In genomic region chr9:86442248-86442647, GRCm38 (mm10) we compare ENCODE assay signal across 28 mouse cellular contexts. TPM values are rescaled to one million over a fixed set of nuclear protein-coding genes. Genes with fewer than 3 reads are reported as not detected.
A peak's percentile ranks its signal among the peaks of the same experiment; 100 is the strongest.
DNase-seq lines count a peak whose midpoint lies in the region; ATAC-seq and TF ChIP-seq lines count a peak whose summit lies in the region.
"Had no signal": no experiment of that assay in that cellular context is flagged by ENCODE, and none has a peak within 500 bp of the region (broad histone marks: within the 10 kb centered on the region; RNA-seq: fewer than 3 reads in every experiment).

No protein-coding gene starts in this region.

- H3K27me3 ChIP-seq in forebrain, postnatal 0 days (ENCODE audit: insufficient read depth, low read length) = no peaks in the 10 kb centered on the region
- H3K27me3 ChIP-seq in forebrain, embryonic 14.5 days (replicated peaks; ENCODE audit: control insufficient read depth, insufficient read depth, low read length) = no peaks in the 10 kb centered on the region
- no peaks in the 10 kb centered on the region for H3K27me3 ChIP-seq in midbrain, embryonic 14.5 days (ENCODE audit: control insufficient read depth, insufficient read depth, low read length)
- H3K27me3 ChIP-seq in midbrain, embryonic 11.5 days (ENCODE audit: control insufficient read depth, insufficient read depth, low read length) = no peaks in the 10 kb centered on the region
- no peaks in the 10 kb centered on the region for H3K27me3 ChIP-seq in intestine, postnatal 0 days (replicated peaks; ENCODE audit: control insufficient read depth, insufficient read depth, low read length)
- H3K27me3 ChIP-seq: heart, embryonic 13.5 days; liver, embryonic 13.5 days; neural tube, embryonic 13.5 days; stomach, embryonic 15.5 days had no signal

- 79% methylated on average over 4 of the region's 4 CpGs for whole genome bisulfite sequencing in forebrain, postnatal 0 days
- WGBS in forebrain, embryonic 14.5 days = 92% methylated on average over 4 of the region's 4 CpGs
- WGBS in midbrain, embryonic 14.5 days = 85% methylated on average over 4 of the region's 4 CpGs
- 87% methylated on average over 4 of the region's 4 CpGs for WGBS in midbrain, embryonic 11.5 days
- WGBS in intestine, postnatal 0 days = 38% methylated on average over 4 of the region's 4 CpGs

- H3K27ac ChIP-seq in forebrain, postnatal 0 days (ENCODE audit: low read depth, low read length) = 0 out of 2 replicates have a peak overlapping the region, but pooled peaks have one; percentile 16
- no peak overlapping the region for H3K27ac ChIP-seq in forebrain, embryonic 14.5 days (ENCODE audit: low read depth, low read length)
- no peak overlapping the region for H3K27ac ChIP-seq in midbrain, embryonic 14.5 days (replicated peaks; ENCODE audit: low read depth, low read length)
- H3K27ac ChIP-seq in midbrain, embryonic 11.5 days (ENCODE audit: low read depth, low read length) = no peak overlapping the region
- H3K27ac ChIP-seq in intestine, postnatal 0 days (ENCODE audit: low read depth, low read length) = no peak overlapping the region
- H3K27ac ChIP-seq: heart, embryonic 13.5 days; limb, embryonic 13.5 days; liver, embryonic 13.5 days; macrophage; midbrain, embryonic 12.5 days; neural tube, embryonic 13.5 days; stomach, embryonic 15.5 days had no signal

- no peak overlapping the region for H3K4me3 ChIP-seq in forebrain, postnatal 0 days (ENCODE audit: low read depth, low read length)
- H3K4me3 ChIP-seq in forebrain, embryonic 14.5 days (ENCODE audit: low read depth, low read length) = no peak overlapping the region
- H3K4me3 ChIP-seq in midbrain, embryonic 14.5 days (replicated peaks; ENCODE audit: low read depth, low read length) = no peak overlapping the region
- no peak overlapping the region for H3K4me3 ChIP-seq in midbrain, embryonic 11.5 days (ENCODE audit: low read depth, low read length)
- no peak overlapping the region for H3K4me3 ChIP-seq in intestine, postnatal 0 days (ENCODE audit: low read depth, low read length)
- H3K4me3 ChIP-seq: heart, embryonic 13.5 days; limb, embryonic 13.5 days; liver, embryonic 13.5 days; midbrain, embryonic 12.5 days; myocyte; neural tube, embryonic 13.5 days; stomach, embryonic 15.5 days had no signal

- no peaks in the 10 kb centered on the region for H3K9me3 ChIP-seq in forebrain, postnatal 0 days (ENCODE audit: low read length)
- no peaks in the 10 kb centered on the region for H3K9me3 ChIP-seq in forebrain, embryonic 14.5 days (replicated peaks; ENCODE audit: control insufficient read depth, low read length)
- no peaks in the 10 kb centered on the region for H3K9me3 ChIP-seq in midbrain, embryonic 14.5 days (ENCODE audit: control insufficient read depth, low read length)
- H3K9me3 ChIP-seq in midbrain, embryonic 11.5 days (ENCODE audit: control insufficient read depth, low read length) = no peaks in the 10 kb centered on the region; the same call in 1 of the 2 replicates
- H3K9me3 ChIP-seq in intestine, postnatal 0 days (ENCODE audit: control insufficient read depth) = no peaks in the 10 kb centered on the region
- H3K9me3 ChIP-seq: G1E; limb, embryonic 13.5 days; liver, embryonic 13.5 days; midbrain, embryonic 12.5 days; stomach, embryonic 15.5 days had no signal

- H3K36me3 ChIP-seq in forebrain, postnatal 0 days (ENCODE audit: insufficient read depth) = no peaks in the 10 kb centered on the region
- no peaks in the 10 kb centered on the region for H3K36me3 ChIP-seq in forebrain, embryonic 14.5 days (ENCODE audit: control insufficient read depth, insufficient read depth, low read length)
- no peaks in the 10 kb centered on the region for H3K36me3 ChIP-seq in midbrain, embryonic 14.5 days (ENCODE audit: control insufficient read depth, insufficient read depth, low read length)
- H3K36me3 ChIP-seq in midbrain, embryonic 11.5 days (ENCODE audit: control insufficient read depth, insufficient read depth, low read length) = no peaks in the 10 kb centered on the region
- H3K36me3 ChIP-seq in intestine, postnatal 0 days (ENCODE audit: control insufficient read depth, insufficient read depth) = no peaks in the 10 kb centered on the region
- H3K36me3 ChIP-seq: G1E; liver, embryonic 13.5 days; midbrain, embryonic 12.5 days; neural tube, embryonic 13.5 days; stomach, embryonic 15.5 days had no signal

- H3K9ac ChIP-seq in forebrain, postnatal 0 days = no peak overlapping the region
- H3K9ac ChIP-seq in forebrain, embryonic 14.5 days (ENCODE audit: low read length) = no peak overlapping the region
- H3K9ac ChIP-seq in midbrain, embryonic 14.5 days (replicated peaks; ENCODE audit: low read length) = no peak overlapping the region
- no peak overlapping the region for H3K9ac ChIP-seq in midbrain, embryonic 11.5 days (ENCODE audit: low read length)
- H3K9ac ChIP-seq in intestine, postnatal 0 days (ENCODE audit: low read depth, low read length) = no peak overlapping the region
- H3K9ac ChIP-seq: heart, embryonic 13.5 days; limb, embryonic 13.5 days; liver, embryonic 13.5 days; midbrain, embryonic 12.5 days; neural tube, embryonic 13.5 days; stomach, embryonic 15.5 days had no signal

- TF ChIP-seq CTCF in forebrain, postnatal 0 days (IDR thresholded peaks at IDR 0.05; ENCODE audit: low read depth) = no peak
- no peak for TF ChIP-seq CTCF in intestine, postnatal 0 days (IDR thresholded peaks at IDR 0.05; ENCODE audit: low read depth)

- H3K4me2 ChIP-seq in forebrain, postnatal 0 days (ENCODE audit: low read depth) = no peak overlapping the region
- no peak overlapping the region for H3K4me2 ChIP-seq in forebrain, embryonic 14.5 days (ENCODE audit: low read length)
- H3K4me2 ChIP-seq in midbrain, embryonic 14.5 days (ENCODE audit: low read length) = no peak overlapping the region
- no peak overlapping the region for H3K4me2 ChIP-seq in midbrain, embryonic 11.5 days
- no peak overlapping the region for H3K4me2 ChIP-seq in intestine, postnatal 0 days (replicated peaks; ENCODE audit: low read depth)
- H3K4me2 ChIP-seq: heart, embryonic 13.5 days; limb, embryonic 13.5 days; liver, embryonic 13.5 days; midbrain, embryonic 12.5 days; neural tube, embryonic 13.5 days; stomach, embryonic 15.5 days had no signal

- no peaks in the 10 kb centered on the region for H3K4me1 ChIP-seq in forebrain, postnatal 0 days (ENCODE audit: insufficient read depth)
- H3K4me1 ChIP-seq in forebrain, embryonic 14.5 days (ENCODE audit: control insufficient read depth, insufficient read depth, low read length) = peaks cover 2% of the 10 kb centered on the region; the same call in 1 of the 2 replicates
- peaks cover 12% of the 10 kb centered on the region; the same call in 1 of the 2 replicates for H3K4me1 ChIP-seq in midbrain, embryonic 14.5 days (ENCODE audit: control insufficient read depth, insufficient read depth, low read length)
- no peaks in the 10 kb centered on the region for H3K4me1 ChIP-seq in midbrain, embryonic 11.5 days (ENCODE audit: control insufficient read depth, insufficient read depth, low read length)
- H3K4me1 ChIP-seq in intestine, postnatal 0 days (replicated peaks; ENCODE audit: control insufficient read depth, insufficient read depth, low read length) = no peaks in the 10 kb centered on the region
- H3K4me1 ChIP-seq: limb, embryonic 13.5 days; liver, embryonic 13.5 days; stomach, embryonic 15.5 days had no signal

- peak; percentile 83 for ATAC-seq in forebrain, postnatal 0 days
- no peak for ATAC-seq in forebrain, embryonic 14.5 days
- ATAC-seq in midbrain, embryonic 14.5 days (ENCODE audit: low FRiP score, low TSS enrichment) = no peak
- ATAC-seq in midbrain, embryonic 11.5 days (ENCODE audit: low FRiP score) = no peak
- ATAC-seq in intestine, postnatal 0 days = peak; percentile 89
- ATAC-seq: lung, postnatal 0 days had no signal

- DNase-seq in forebrain, postnatal 0 days = peak; percentile 40
- no peak for DNase-seq in forebrain, embryonic 14.5 days (ENCODE audit: low spot score)
- DNase-seq in midbrain, embryonic 14.5 days = peak; percentile 58
- no peak for DNase-seq in midbrain, embryonic 11.5 days (ENCODE audit: low spot score, missing footprints)
- peak; percentile 32 for DNase-seq in yolk sac, embryonic 10.5 days (ENCODE audit: low spot score)
- DNase-seq in adipocyte (ENCODE audit: low spot score) = no peak
- no peak for DNase-seq in adrenal gland, adult (ENCODE audit: inconsistent age in 2 of 2, low spot score in 1 of 2)
- DNase-seq: adrenal gland, postnatal 25 days; cerebellum, adult 2 months; cerebellum, postnatal 25 days; gastrocnemius, postnatal 10 days; heart, postnatal 10 days; kidney, adult 2 months; kidney, postnatal 4 days; liver, embryonic 13.5 days; lung, adult 18-20 months; retina, postnatal 1 day; right cerebral cortex, postnatal 14 days had no signal

RNA-seq across cellular contexts. Expression of gene Ube2cbp, which starts 22.5 kb away (rescaled TPM):
- 7.1 and 9.5 TPM in 2 replicates for total RNA-seq in forebrain, postnatal 0 days (2014; rRNA removed)
- polyA plus RNA-seq in forebrain, postnatal 0 days (2015; fragmentation: Nextera tagmentation; extraction: Ambion mirVana) = 5.5 and 5.8 TPM in 2 replicates
- polyA plus RNA-seq in forebrain, embryonic 14.5 days (2014; fragmentation: Nextera tagmentation; extraction: Ambion mirVana) = 5.0 and 7.6 TPM in 2 replicates
- polyA plus RNA-seq in midbrain, embryonic 14.5 days (2014; fragmentation: Nextera tagmentation; extraction: Ambion mirVana) = 6.6 and 8.0 TPM in 2 replicates
- polyA plus RNA-seq in midbrain, embryonic 11.5 days (2014; fragmentation: Nextera tagmentation; extraction: Ambion mirVana) = 6.3 and 9.6 TPM in 2 replicates
- polyA plus RNA-seq in intestine, postnatal 0 days (2015; fragmentation: Nextera tagmentation; extraction: Ambion mirVana) = 1.6 and 2.1 TPM in 2 replicates
- polyA plus RNA-seq: macrophage had no signal

RNA-seq across cellular contexts. Expression of gene Dop1a, which starts 24.7 kb away (rescaled TPM):
- total RNA-seq in forebrain, postnatal 0 days (2014; rRNA removed) = 62.2 and 71.1 TPM in 2 replicates
- polyA plus RNA-seq in forebrain, postnatal 0 days (2015; fragmentation: Nextera tagmentation; extraction: Ambion mirVana) = 10.5 and 18.2 TPM in 2 replicates
- 28.6 and 45.4 TPM in 2 replicates for polyA plus RNA-seq in forebrain, embryonic 14.5 days (2014; fragmentation: Nextera tagmentation; extraction: Ambion mirVana)
- 50.7 and 63.6 TPM in 2 replicates for polyA plus RNA-seq in midbrain, embryonic 14.5 days (2014; fragmentation: Nextera tagmentation; extraction: Ambion mirVana)
- 14.5 and 15.3 TPM in 2 replicates for polyA plus RNA-seq in midbrain, embryonic 11.5 days (2014; fragmentation: Nextera tagmentation; extraction: Ambion mirVana)
- polyA plus RNA-seq in intestine, postnatal 0 days (2015; fragmentation: Nextera tagmentation; extraction: Ambion mirVana) = 10.0 and 11.1 TPM in 2 replicates

Comparison
In these comparisons a context has a peak if more than half of its experiments do, and no peak if none do; other contexts are left out.
1. ATAC-seq: peak in forebrain, postnatal 0 days (single experiment) and intestine, postnatal 0 days (single experiment); none in forebrain, embryonic 14.5 days (single experiment), midbrain, embryonic 14.5 days (single experiment) and midbrain, embryonic 11.5 days (single experiment).
2. DNase-seq: peak in forebrain, postnatal 0 days (single experiment), midbrain, embryonic 14.5 days (single experiment) and yolk sac, embryonic 10.5 days (single experiment); none in forebrain, embryonic 14.5 days (single experiment), midbrain, embryonic 11.5 days (single experiment), adipocyte (single experiment) and adrenal gland, adult (0 of 2).